Mouse (Mus musculus) liver, adult 2 months (tissue): Measurements from ENCODE around the gene Alg12.

Experiments used
- CTCF ChIP-seq: fragments of 200-500 bp; IDR thresholded peaks from 2 replicates; pipeline ENCODE4 v1.5.1; 2011; ENCODE audit warnings: low read depth, low read length, control low read depth
- POLR2A ChIP-seq: fragments of 200-500 bp; IDR thresholded peaks from 2 replicates; pipeline ENCODE4 v1.6.1; 2011; ENCODE audit warnings: low read length, control low read depth; ENCODE audit not compliant: insufficient read depth; ENCODE audit errors: extremely low read depth

GRCm38 (mm10) chr15:88792140-88792850 is 26.8 kb downstream of the Alg12 start:
- no peak for TF ChIP-seq CTCF
- no peak for TF ChIP-seq POLR2A
